Mouse (Mus musculus): ENCODE data around the gene Rpl7l1. TPM values are rescaled to one million over a fixed set of nuclear protein-coding genes. Genes with fewer than 3 reads are reported as not detected.
"Not testable (repeated sequence)": the region's sequence is repeated elsewhere in the genome, so short reads cannot be mapped to it uniquely, and the experiment has no call there.

Rpl7l1 gene
- total RNA-seq, 2 experiments from 2014 or later, result 45.7 to 51.9 TPM

- intact Hi-C loops (cut with DNase I), result loop anchor here (2.0 kb wide), 2 partner anchors 74 to 108 kb away; partner anchors contain the start of gene Tbcc
- no peak for DNase-seq (ENCODE audit: low spot score in 2 of 2)
These were observed 722 bp upstream of the Rpl7l1 start for GRCm38 (mm10) chr17:46783222-46783565.

GRCm38 (mm10) chr17:46781876-46782275 lies 596 bp downstream of the Rpl7l1 start:
- intact Hi-C loops (cut with DNase I), result loop anchor here (2.0 kb wide), 2 partner anchors 75 to 109 kb away; partner anchors contain the start of gene Tbcc
- no peak for DNase-seq (ENCODE audit: low spot score in 2 of 2)

- intact Hi-C loops (cut with DNase I), result no loop called here
- no peak for DNase-seq (ENCODE audit: low spot score in 2 of 2)
These were observed 6.4 kb downstream of the Rpl7l1 start for GRCm38 (mm10) chr17:46776087-46776486.

GRCm38 (mm10) chr17:46775070-46775469 lies 7.4 kb downstream of the Rpl7l1 start:
- DNase-seq (ENCODE audit: low spot score in 2 of 2), result no peak
- intact Hi-C loops (cut with DNase I), result no loop called here

- no peak for DNase-seq (ENCODE audit: low spot score in 2 of 2)
- intact Hi-C loops (cut with DNase I), result loop anchor here (5.0 kb wide), 1 partner anchor 37 kb away; no protein-coding TSS in a partner anchor
These were observed 8.4 kb downstream of the Rpl7l1 start for GRCm38 (mm10) chr17:46774131-46774472.

GRCm38 (mm10) chr17:46773278-46774130 lies 9.0 kb downstream of the Rpl7l1 start:
- intact Hi-C loops (cut with DNase I), result loop anchor here (2.0 to 5.0 kb wide), 2 partner anchors 23 to 36 kb away; no protein-coding TSS in a partner anchor
- peak in 1 of 2 experiments; percentile 27 for DNase-seq (ENCODE audit: low spot score in 2 of 2)

- DNase-seq (ENCODE audit: low spot score in 2 of 2), result peak; percentile 86 to 89
- intact Hi-C loops (cut with DNase I), result loop anchor here (2.0 to 5.0 kb wide), 2 partner anchors 22 to 35 kb away; no protein-coding TSS in a partner anchor
These were observed 9.8 kb downstream of the Rpl7l1 start, which contains the start of gene 2310039H08Rik for GRCm38 (mm10) chr17:46772404-46773277. TSS of gene 2310039H08Rik (plus strand) at chr17:46772635.

- DNase-seq (ENCODE audit: low spot score in 2 of 2), result no peak
- intact Hi-C loops (cut with DNase I), result loop anchor here (2.0 to 5.0 kb wide), 2 partner anchors 21 to 35 kb away; no protein-coding TSS in a partner anchor
These were observed 10.5 kb downstream of the Rpl7l1 start for GRCm38 (mm10) chr17:46772038-46772403.

GRCm38 (mm10) chr17:46771616-46772015 lies 10.9 kb downstream of the Rpl7l1 start:
- intact Hi-C loops (cut with DNase I), result loop anchor here (2.0 to 5.0 kb wide), 2 partner anchors 21 to 34 kb away; no protein-coding TSS in a partner anchor
- no peak for DNase-seq (ENCODE audit: low spot score in 2 of 2)

- intact Hi-C loops (cut with DNase I), result loop anchor here (5.0 kb wide), 1 partner anchor 34 kb away; no protein-coding TSS in a partner anchor
- DNase-seq (ENCODE audit: low spot score in 2 of 2), result no peak
These were observed 11.4 kb downstream of the Rpl7l1 start for GRCm38 (mm10) chr17:46771025-46771424.

- no peak for DNase-seq (ENCODE audit: low spot score in 2 of 2)
- intact Hi-C loops (cut with DNase I), result loop anchor here (5.0 kb wide), 1 partner anchor 33 kb away; no protein-coding TSS in a partner anchor
These were observed 11.9 kb downstream of the Rpl7l1 start for GRCm38 (mm10) chr17:46770546-46770945.

GRCm38 (mm10) chr17:46767868-46768267 lies 14.6 kb downstream of the Rpl7l1 start:
- no peak for DNase-seq (ENCODE audit: low spot score in 2 of 2)

GRCm38 (mm10) chr17:46764916-46765315 lies 17.6 kb downstream of the Rpl7l1 start:
- DNase-seq (ENCODE audit: low spot score in 2 of 2), result peak; percentile 48 to 89
- intact Hi-C loops (cut with DNase I), result not testable (repeated sequence)

More at GRCm38 (mm10) chr17:46767868-46768267, 14.6 kb downstream of the Rpl7l1 start:
- intact Hi-C loops (cut with DNase I), result no loop called here

GRCm38 (mm10) chr17:46763544-46763943 lies 18.9 kb downstream of the Rpl7l1 start, which contains the start of gene Ptcra:
TSS of gene Ptcra (minus strand) at chr17:46763712.
- intact Hi-C loops (cut with DNase I), result no loop called here
- no peak for DNase-seq (ENCODE audit: low spot score in 2 of 2)

GRCm38 (mm10) chr17:46758753-46759152 lies 23.7 kb downstream of the Rpl7l1 start:
- intact Hi-C loops (cut with DNase I), result no loop called here

GRCm38 (mm10) chr17:46751794-46752556 lies 30.5 kb downstream of the Rpl7l1 start, which contains the start of gene Cnpy3:
TSS of gene Cnpy3 (minus strand) at chr17:46752214.
- intact Hi-C loops (cut with DNase I), result loop anchor here (2.0 kb wide), 1 partner anchor 21 kb away; the partner anchor contains the start of gene 2310039H08Rik
- peak; percentile 98 to 99 for DNase-seq (ENCODE audit: low spot score in 2 of 2)

More at GRCm38 (mm10) chr17:46758753-46759152, 23.7 kb downstream of the Rpl7l1 start:
- DNase-seq (ENCODE audit: low spot score in 2 of 2), result peak in 1 of 2 experiments; percentile 77

GRCm38 (mm10) chr17:46751056-46751793 lies 31.2 kb downstream of the Rpl7l1 start:
- DNase-seq (ENCODE audit: low spot score in 2 of 2), result peak in 1 of 2 experiments; percentile 73
- intact Hi-C loops (cut with DNase I), result loop anchor here (2.0 kb wide), 1 partner anchor 22 kb away; the partner anchor contains the start of gene 2310039H08Rik

GRCm38 (mm10) chr17:46750580-46750979 lies 31.9 kb downstream of the Rpl7l1 start:
- no peak for DNase-seq (ENCODE audit: low spot score in 2 of 2)
- intact Hi-C loops (cut with DNase I), result loop anchor here (2.0 kb wide), 1 partner anchor 22 kb away; the partner anchor contains the start of gene 2310039H08Rik
